Mouse (Mus musculus) stomach, embryonic 15.5 days (tissue): ENCODE results near the gene Pcbp4. TPM values are rescaled to one million over a fixed set of nuclear protein-coding genes. Genes with fewer than 3 reads are reported as not detected.
A peak's percentile ranks its signal among the peaks of the same experiment; 100 is the strongest.
"Not testable (repeated sequence)": the region's sequence is repeated elsewhere in the genome, so short reads cannot be mapped to it uniquely, and the experiment has no call there.

Experiments used
- ATAC-seq: fragments of 200-750 bp; cut with Nextera tagmentation; 2 replicates; pipeline ENCODE4 v1.8.0; 2017; ENCODE audit warnings: low read depth, moderate number of reproducible peaks, moderate TSS enrichment; ENCODE audit not compliant: insufficient read depth, low FRiP score
- H3K27ac ChIP-seq: fragments of 300-500 bp; sonication (generic); 2 replicates; pipeline ENCODE4 v1.5.1; 2015; ENCODE audit warnings: mild to moderate bottlenecking, inconsistent platforms
- H3K27me3 ChIP-seq: fragments of 300-500 bp; sonication (generic); replicated peaks from 2 replicates; pipeline ENCODE4 v1.6.1; 2015; ENCODE audit warnings: inconsistent platforms
- H3K36me3 ChIP-seq: fragments of 300-500 bp; sonication (generic); 2 replicates; pipeline ENCODE4 v1.6.1; 2015; ENCODE audit warnings: inconsistent platforms
- H3K4me1 ChIP-seq: fragments of 300-500 bp; sonication (generic); 2 replicates; pipeline ENCODE4 v1.6.1; 2015; ENCODE audit warnings: inconsistent platforms
- H3K4me2 ChIP-seq: fragments of 300-500 bp; sonication (generic); 2 replicates; pipeline ENCODE4 v1.6.1; 2015; ENCODE audit warnings: mild to moderate bottlenecking, inconsistent platforms
- H3K4me3 ChIP-seq: fragments of 300-500 bp; sonication (generic); replicated peaks from 2 replicates; pipeline ENCODE4 v1.5.1; 2015; ENCODE audit warnings: inconsistent platforms
- H3K9ac ChIP-seq: fragments of 300-500 bp; sonication (generic); 2 replicates; pipeline ENCODE4 v1.6.1; 2015; ENCODE audit warnings: inconsistent platforms
- H3K9me3 ChIP-seq: fragments of 300-500 bp; sonication (generic); 2 replicates; pipeline ENCODE4 v1.6.1; 2016; ENCODE audit warnings: inconsistent platforms
- WGBS: fragments of 180-500 bp; shearing (Covaris S2); methylation state at CpG from one replicate; pipeline ENCODE4 v1.1.7; 2015; 5-methylcytosine and 5-hydroxymethylcytosine counted together
- polyA plus RNA-seq: library from polyadenylated mRNA; unstranded; fragments of >200 nt; fragmentation: Nextera tagmentation; extraction: Ambion mirVana; gene quantifications from 2 replicates; pipeline ENCODE4 v1.2.1, GENCODE M21; 2015

The Pcbp4 gene
- polyA plus RNA-seq, 1 experiment from 2014 or later: 58.9 TPM

- Histone ChIP-seq H3K9me3 (no peaks in the 10 kb centered on the region), H3K4me1 (peaks cover 53% of the 10 kb centered on the region), H3K9ac (0 out of 2 replicates have a peak overlapping the region, but pooled peaks have one; percentile 2), H3K4me3 (peak overlapping the region; percentile 26), H3K36me3 (peaks cover 5% of the 10 kb centered on the region; the same call in 1 of the 2 replicates), H3K27me3 (no peaks in the 10 kb centered on the region), H3K27ac (peak overlapping the region; percentile 83), H3K4me2 (peak overlapping the region; percentile 57)
- ATAC-seq: peak; percentile 20
- WGBS: 21% methylated on average over 16 of the region's 16 CpGs
Measured at GRCm38 (mm10) chr9:106476002-106476923, 23.2 kb downstream of the Pcbp4 start.

- peaks cover 9% of the 10 kb centered on the region for H3K36me3 ChIP-seq
- ATAC-seq: peak; percentile 98
- WGBS: 1% methylated on average over 41 of the region's 41 CpGs
- no peaks in the 10 kb centered on the region for H3K27me3 ChIP-seq
- peak within 1 kb of the TSS; percentile 83 for H3K27ac ChIP-seq
- peak within 1 kb of the TSS; percentile 85 for H3K4me3 ChIP-seq
- H3K9me3 ChIP-seq: no peaks in the 10 kb centered on the region
- H3K4me1 ChIP-seq: peaks cover 46% of the 10 kb centered on the region
- H3K4me2 ChIP-seq: peak within 1 kb of the TSS; percentile 95
- H3K9ac ChIP-seq: peak within 1 kb of the TSS; percentile 41
Measured at GRCm38 (mm10) chr9:106476924-106477484, 23.9 kb downstream of the Pcbp4 start, which contains the start of gene Parp3. Parp3 (minus strand) TSS chr9:106476949.

GRCm38 (mm10) chr9:106477649-106478048 lies 24.6 kb downstream of the Pcbp4 start:
- Histone ChIP-seq H3K4me1 (peaks cover 46% of the 10 kb centered on the region), H3K9ac (peak overlapping the region; percentile 41), H3K27me3 (no peaks in the 10 kb centered on the region), H3K4me2 (peak overlapping the region; percentile 95), H3K9me3 (no peaks in the 10 kb centered on the region), H3K27ac (no peak overlapping the region), H3K4me3 (peak overlapping the region; percentile 85), H3K36me3 (peaks cover 9% of the 10 kb centered on the region)
- ATAC-seq: no peak
- 3% methylated on average over 16 of the region's 16 CpGs for WGBS

DNA sequence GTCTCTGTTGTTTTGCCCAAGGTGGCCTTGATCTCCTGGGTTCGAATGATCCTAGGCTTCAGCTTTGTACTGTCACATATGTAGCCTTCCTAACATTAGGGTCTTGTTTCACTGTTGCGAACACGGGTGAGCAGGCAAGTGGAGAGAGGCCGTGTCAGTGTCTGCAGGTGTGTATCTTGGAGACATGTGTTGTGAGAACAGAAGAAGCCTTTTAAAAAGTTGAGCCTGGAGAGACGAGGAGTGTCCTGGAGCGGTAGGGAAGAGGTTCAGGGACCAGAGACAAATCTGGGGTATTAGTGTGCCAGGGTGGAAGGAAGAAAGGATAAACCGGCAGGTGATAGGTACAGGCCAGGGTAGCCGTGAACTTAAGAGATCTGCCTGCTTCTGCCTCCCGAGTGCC lies 25.0 kb downstream of the Pcbp4 start:
- Histone ChIP-seq H3K9me3 (no peaks in the 10 kb centered on the region), H3K27ac (no peak overlapping the region), H3K4me2 (peak overlapping the region; percentile 95), H3K36me3 (peaks cover 11% of the 10 kb centered on the region), H3K4me1 (peaks cover 46% of the 10 kb centered on the region), H3K9ac (0 out of 2 replicates have a peak overlapping the region, but pooled peaks have one; percentile 41), H3K27me3 (no peaks in the 10 kb centered on the region), H3K4me3 (peak overlapping the region; percentile 85)
- 78% methylated on average over 9 of the region's 9 CpGs for WGBS
- no peak for ATAC-seq

GRCm38 (mm10) chr9:106480541-106480940 lies 27.4 kb downstream of the Pcbp4 start:
- no peak overlapping the region for H3K4me2 ChIP-seq
- H3K4me1 ChIP-seq: peaks cover 22% of the 10 kb centered on the region
- H3K9me3 ChIP-seq: no peaks in the 10 kb centered on the region
- 79% methylated on average over 7 of the region's 7 CpGs for whole genome bisulfite sequencing
- peaks cover 28% of the 10 kb centered on the region for H3K36me3 ChIP-seq
- no peak overlapping the region for H3K9ac ChIP-seq
- no peak overlapping the region for H3K4me3 ChIP-seq
- no peaks in the 10 kb centered on the region for H3K27me3 ChIP-seq
- no peak for ATAC-seq
- H3K27ac ChIP-seq: no peak overlapping the region

GRCm38 (mm10) chr9:106481075-106481474 lies 28.0 kb downstream of the Pcbp4 start:
- ATAC-seq: no peak
- no peak overlapping the region for H3K4me3 ChIP-seq
- no peak overlapping the region for H3K9ac ChIP-seq
- WGBS: 86% methylated on average over 15 of the region's 15 CpGs
- H3K4me2 ChIP-seq: no peak overlapping the region
- no peak overlapping the region for H3K27ac ChIP-seq
- H3K27me3 ChIP-seq: no peaks in the 10 kb centered on the region
- H3K4me1 ChIP-seq: peaks cover 18% of the 10 kb centered on the region
- H3K9me3 ChIP-seq: no peaks in the 10 kb centered on the region
- H3K36me3 ChIP-seq: peaks cover 28% of the 10 kb centered on the region

DNA sequence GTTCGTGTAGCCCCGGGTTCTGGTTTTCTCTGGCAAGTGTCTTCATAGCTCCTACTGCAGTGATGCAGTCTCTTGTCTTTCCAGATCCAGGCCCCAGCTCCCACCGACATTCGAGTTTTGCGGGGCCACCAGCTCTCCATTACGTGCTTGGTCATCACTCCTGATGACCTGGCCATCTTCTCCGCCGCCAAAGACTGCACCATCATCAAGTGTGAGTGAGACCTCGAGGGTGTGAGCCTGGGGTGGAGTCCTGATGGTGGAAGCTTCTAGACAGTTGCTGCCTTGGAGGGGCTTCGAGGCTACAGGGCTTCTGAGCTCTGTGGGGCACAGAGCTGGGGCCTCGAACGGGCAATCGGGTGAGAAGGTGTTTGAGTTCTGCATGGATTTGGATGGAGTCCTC lies 28.6 kb downstream of the Pcbp4 start:
- Histone ChIP-seq H3K4me1 (peaks cover 12% of the 10 kb centered on the region), H3K27me3 (no peaks in the 10 kb centered on the region), H3K9me3 (no peaks in the 10 kb centered on the region), H3K36me3 (peaks cover 28% of the 10 kb centered on the region), H3K9ac (no peak overlapping the region), H3K27ac (no peak overlapping the region), H3K4me2 (no peak overlapping the region), H3K4me3 (no peak overlapping the region)
- ATAC-seq: no peak
- WGBS: 89% methylated on average over 13 of the region's 13 CpGs

- Histone ChIP-seq H3K4me1 (peaks cover 11% of the 10 kb centered on the region), H3K9ac (no peak overlapping the region), H3K4me2 (no peak overlapping the region), H3K27ac (no peak overlapping the region), H3K27me3 (no peaks in the 10 kb centered on the region), H3K36me3 (peaks cover 28% of the 10 kb centered on the region), H3K4me3 (no peak overlapping the region), H3K9me3 (no peaks in the 10 kb centered on the region)
- ATAC-seq: no peak
- 83% methylated on average over 17 of the region's 17 CpGs for WGBS
Measured at GRCm38 (mm10) chr9:106482578-106483115, 29.6 kb downstream of the Pcbp4 start.

- H3K36me3 ChIP-seq: peaks cover 28% of the 10 kb centered on the region
- H3K27me3 ChIP-seq: no peaks in the 10 kb centered on the region
- no peak overlapping the region for H3K4me2 ChIP-seq
- peaks cover 6% of the 10 kb centered on the region for H3K4me1 ChIP-seq
- no peak overlapping the region for H3K4me3 ChIP-seq
- WGBS: 95% methylated on average over 10 of the region's 10 CpGs
- H3K9ac ChIP-seq: no peak overlapping the region
- no peaks in the 10 kb centered on the region for H3K9me3 ChIP-seq
- ATAC-seq: no peak
- no peak overlapping the region for H3K27ac ChIP-seq
Measured at GRCm38 (mm10) chr9:106483136-106483535, 30.0 kb downstream of the Pcbp4 start.

GRCm38 (mm10) chr9:106483606-106484005 lies 30.5 kb downstream of the Pcbp4 start:
- Histone ChIP-seq H3K4me1 (0 out of 2 replicates have a peak, but pooled peaks cover 3% of the 10 kb centered on the region), H3K4me3 (no peak overlapping the region), H3K27ac (no peak overlapping the region), H3K9ac (no peak overlapping the region), H3K27me3 (no peaks in the 10 kb centered on the region), H3K9me3 (no peaks in the 10 kb centered on the region), H3K4me2 (no peak overlapping the region), H3K36me3 (peaks cover 28% of the 10 kb centered on the region)
- WGBS: 89% methylated on average over 17 of the region's 17 CpGs
- no peak for ATAC-seq

DNA sequence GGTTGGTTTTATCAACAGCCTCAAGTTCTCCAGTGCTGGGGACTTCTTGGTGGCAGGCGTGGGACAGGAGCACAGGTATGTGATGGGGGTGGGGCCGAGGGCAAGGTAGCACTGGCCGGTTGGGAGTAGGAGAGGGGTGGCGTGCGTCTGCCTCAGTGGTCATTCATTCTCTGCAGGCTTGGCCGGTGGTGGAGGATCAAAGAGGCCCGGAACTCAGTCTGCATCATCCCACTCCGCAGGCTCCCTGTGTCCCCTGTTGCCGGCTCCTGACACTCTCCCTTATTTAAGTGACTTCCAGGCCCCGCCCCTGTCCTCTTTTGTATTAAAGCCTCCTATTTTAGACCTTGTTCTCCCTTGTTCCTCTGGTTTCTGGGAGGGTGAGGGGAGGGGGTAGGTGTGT lies 32.0 kb downstream of the Pcbp4 start:
- H3K27me3 ChIP-seq: no peaks in the 10 kb centered on the region
- no peaks in the 10 kb centered on the region for H3K4me1 ChIP-seq
- no peaks in the 10 kb centered on the region for H3K9me3 ChIP-seq
- no peak overlapping the region for H3K4me2 ChIP-seq
- no peak for ATAC-seq
- no peak overlapping the region for H3K4me3 ChIP-seq
- WGBS: 74% methylated on average over 10 of the region's 10 CpGs
- peaks cover 28% of the 10 kb centered on the region for H3K36me3 ChIP-seq
- no peak overlapping the region for H3K9ac ChIP-seq
- H3K27ac ChIP-seq: no peak overlapping the region

GRCm38 (mm10) chr9:106487602-106488001 lies 34.5 kb downstream of the Pcbp4 start:
- H3K36me3 ChIP-seq: peaks cover 19% of the 10 kb centered on the region
- not testable (repeated sequence) for H3K27ac ChIP-seq, ATAC-seq, H3K27me3 ChIP-seq, H3K4me2 ChIP-seq, H3K4me3 ChIP-seq, H3K4me1 ChIP-seq, H3K9me3 ChIP-seq, H3K9ac ChIP-seq
- 81% methylated on average over 6 of the region's 6 CpGs for WGBS
